Mouse (Mus musculus) kidney, adult 8-10 months (tissue): ENCODE data around the gene Cfap77.

ENCODE experiments used
- DNase-seq, 2 experiments: peaks; one replicate each; pipeline ENCODE4 v3.0.0; 2022

Cfap77 gene

GRCm38 (mm10) chr2:29046151-29046550 lies 8.7 kb downstream of the Cfap77 start:
- DNase-seq: no peak

DNA sequence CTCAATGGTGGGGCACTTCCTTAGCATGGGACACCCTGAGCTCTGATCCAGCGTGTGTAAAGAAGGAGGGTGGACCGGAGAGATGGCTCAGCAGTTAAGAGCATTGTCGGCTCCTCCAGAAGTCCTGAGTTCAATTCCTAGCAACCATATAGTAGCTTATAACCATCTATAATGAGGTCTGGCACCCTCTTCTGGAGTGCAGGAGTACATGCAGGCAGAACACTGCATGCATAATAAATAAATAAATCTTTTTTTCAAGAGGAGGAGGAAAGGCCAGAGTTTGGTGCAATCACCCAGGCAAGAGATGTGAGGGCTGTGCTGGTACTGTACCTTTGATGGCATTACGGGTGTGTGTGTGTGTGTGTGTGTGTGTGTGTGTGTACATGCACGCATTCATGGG lies 12.7 kb downstream of the Cfap77 start:
- DNase-seq: no peak

GRCm38 (mm10) chr2:29041477-29041768 lies 13.4 kb downstream of the Cfap77 start:
- no peak for DNase-seq

DNA sequence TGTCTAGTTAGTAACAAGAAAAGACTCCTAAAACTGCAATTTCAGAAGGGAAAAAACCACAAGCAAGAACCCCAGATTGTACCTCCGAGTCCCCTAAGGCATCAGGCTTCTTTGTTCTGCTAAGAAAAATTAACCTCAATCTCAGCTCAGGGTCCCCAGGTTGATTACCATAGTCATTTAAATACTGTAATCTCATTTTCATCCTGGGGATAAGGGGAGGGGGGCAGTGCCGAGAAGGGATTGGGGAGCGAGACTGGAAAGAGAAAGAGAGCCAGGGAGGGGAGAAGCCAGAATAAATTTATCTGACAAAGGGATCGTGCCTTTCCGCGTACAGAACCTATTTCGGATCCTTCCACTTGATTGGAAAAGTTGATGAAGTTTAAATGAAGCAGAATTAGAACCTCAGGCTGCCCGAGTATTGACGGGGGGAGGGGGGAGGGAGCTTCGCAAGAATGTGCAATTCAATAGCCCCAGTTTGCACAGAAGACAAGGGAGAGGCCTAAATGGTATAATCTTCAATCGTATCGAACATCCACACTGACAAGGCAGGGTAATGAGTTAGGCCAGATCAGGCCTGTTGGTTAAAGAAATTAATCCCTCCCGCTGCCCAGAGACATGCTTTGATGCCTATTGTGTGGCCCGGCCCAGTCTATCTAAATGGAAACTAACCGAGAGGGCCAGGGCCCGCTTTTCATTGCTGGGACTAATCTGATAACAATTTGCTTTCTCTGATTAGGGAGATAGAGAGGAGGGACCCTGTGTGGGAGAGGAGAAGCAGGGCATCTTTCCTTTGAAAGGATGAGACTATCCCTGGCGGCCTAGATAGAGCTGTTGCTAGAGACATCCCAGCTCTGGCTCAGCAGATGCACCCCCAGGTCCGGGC lies 14.0 kb downstream of the Cfap77 start:
- DNase-seq: no peak

GRCm38 (mm10) chr2:29039741-29040140 lies 15.1 kb downstream of the Cfap77 start:
- DNase-seq: no peak

DNA sequence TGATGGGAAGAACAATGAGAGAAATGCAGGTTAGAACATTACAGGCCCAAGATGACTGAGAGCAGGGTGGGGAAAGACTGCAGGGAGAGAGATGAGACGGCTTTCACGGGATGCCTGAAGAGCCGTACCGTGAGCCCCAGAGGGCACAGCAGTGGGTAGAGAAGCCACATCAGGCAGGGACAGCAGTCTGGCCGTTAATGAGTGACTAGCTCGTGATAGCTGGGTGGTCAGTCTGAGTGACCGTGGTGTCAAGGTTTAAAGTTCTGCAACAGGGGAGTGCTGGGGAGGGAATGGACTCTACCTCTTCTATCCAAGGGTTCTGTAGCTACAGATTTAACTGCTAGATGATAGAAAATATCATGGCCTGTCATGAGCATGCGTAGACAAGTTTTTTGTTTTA lies 19.2 kb downstream of the Cfap77 start:
- DNase-seq: peak; percentile 82 to 86

GRCm38 (mm10) chr2:29034542-29035475 lies 20.1 kb downstream of the Cfap77 start:
- DNase-seq: peak; percentile 37 to 64

DNA sequence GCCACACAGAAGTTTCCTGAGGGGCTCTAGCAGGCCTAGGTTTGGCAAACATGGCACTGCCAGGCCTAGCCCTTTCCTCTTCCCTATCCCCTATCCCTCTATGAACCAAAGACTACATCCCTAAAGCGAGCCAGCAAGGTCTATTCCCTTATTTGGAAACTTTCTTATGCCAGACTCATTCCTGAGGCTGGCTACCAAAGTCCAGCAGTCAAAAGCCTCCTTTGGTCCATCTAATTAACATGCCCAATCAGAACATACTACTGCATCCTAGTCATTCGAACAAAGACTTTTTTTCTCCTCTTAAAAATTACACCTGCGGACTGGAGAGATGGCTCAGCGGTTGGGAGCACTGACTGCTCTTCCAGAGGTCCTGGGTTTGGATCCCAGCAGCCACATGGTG lies 22.9 kb downstream of the Cfap77 start:
- peak; percentile 30 to 47 for DNase-seq

- no peak for DNase-seq
Measured at GRCm38 (mm10) chr2:29030048-29030734, 24.7 kb downstream of the Cfap77 start.

DNA sequence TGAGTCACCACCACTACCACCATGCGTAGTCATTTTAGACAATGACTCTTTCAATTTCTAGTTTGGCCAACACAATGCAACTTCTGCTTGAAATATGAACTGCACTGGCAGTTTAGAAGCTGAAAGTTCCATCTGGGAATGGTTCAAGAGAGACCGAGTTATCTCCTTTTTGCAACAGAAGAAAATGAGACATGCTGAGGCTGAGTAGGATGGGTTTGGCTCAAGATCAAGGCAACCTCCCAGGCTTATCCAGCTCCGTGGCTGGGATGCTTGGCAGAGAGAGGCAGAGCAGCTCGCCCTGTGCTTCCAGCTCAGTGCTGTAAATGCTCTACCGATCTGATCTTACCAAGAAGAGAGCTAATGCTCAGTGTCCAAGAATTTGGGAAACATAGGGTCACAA lies 29.6 kb downstream of the Cfap77 start:
- DNase-seq: no peak

GRCm38 (mm10) chr2:29023001-29023400 lies 31.9 kb downstream of the Cfap77 start:
- DNase-seq: no peak

- no peak for DNase-seq
Measured at GRCm38 (mm10) chr2:29021025-29021424, 33.8 kb downstream of the Cfap77 start.

- no peak for DNase-seq
Measured at GRCm38 (mm10) chr2:29018680-29019079, 36.2 kb downstream of the Cfap77 start.

DNA sequence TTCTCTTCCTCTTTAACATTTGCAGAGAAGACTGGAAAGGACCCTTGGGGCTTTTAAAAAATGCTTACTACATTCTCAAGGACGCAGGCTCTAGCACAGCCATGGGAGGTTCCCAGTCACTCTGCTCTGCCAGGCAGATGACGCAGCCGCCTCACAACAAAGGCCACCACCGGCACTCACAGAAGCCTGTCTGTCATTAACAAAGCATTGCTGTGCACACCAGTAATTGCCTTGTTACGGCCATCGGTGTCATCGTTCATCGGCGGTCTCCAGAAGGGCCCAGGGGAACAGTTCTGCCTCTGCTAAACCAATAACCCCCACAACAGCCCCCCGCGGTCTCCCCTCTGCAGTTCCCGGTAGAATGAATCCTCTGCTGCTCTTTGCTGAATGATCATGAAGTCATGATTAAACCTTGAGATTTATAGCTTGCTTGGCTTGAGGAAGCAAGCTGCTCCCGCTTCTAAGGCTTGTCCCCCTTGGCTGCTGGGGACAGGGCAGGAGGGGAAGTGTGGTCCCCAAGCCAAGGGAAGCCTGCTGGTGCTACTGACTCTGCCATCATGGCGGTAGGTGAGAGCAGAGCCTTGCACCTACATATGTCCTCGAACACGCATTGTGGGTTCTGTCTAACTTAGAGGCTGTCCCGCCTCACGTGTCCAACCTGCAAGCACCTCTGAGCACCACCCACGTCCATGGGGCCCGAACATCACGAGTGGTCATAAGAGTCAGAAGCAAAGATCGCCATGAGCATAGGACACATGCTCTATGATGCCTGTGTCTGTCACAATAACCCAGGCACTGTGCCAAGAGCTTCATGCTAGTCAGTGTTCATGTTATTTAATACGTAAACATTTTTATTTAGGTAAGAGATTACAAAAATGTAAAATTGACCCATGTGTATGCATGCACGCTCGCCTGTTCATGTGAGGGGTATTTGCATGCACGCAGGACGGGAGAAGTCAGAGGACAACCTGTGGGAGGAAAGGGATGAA lies 38.0 kb downstream of the Cfap77 start:
- DNase-seq: no peak

GRCm38 (mm10) chr2:29012523-29012922 lies 42.3 kb downstream of the Cfap77 start:
- DNase-seq: no peak

- DNase-seq: no peak
Measured at GRCm38 (mm10) chr2:29007656-29008055, 47.2 kb downstream of the Cfap77 start.

DNA sequence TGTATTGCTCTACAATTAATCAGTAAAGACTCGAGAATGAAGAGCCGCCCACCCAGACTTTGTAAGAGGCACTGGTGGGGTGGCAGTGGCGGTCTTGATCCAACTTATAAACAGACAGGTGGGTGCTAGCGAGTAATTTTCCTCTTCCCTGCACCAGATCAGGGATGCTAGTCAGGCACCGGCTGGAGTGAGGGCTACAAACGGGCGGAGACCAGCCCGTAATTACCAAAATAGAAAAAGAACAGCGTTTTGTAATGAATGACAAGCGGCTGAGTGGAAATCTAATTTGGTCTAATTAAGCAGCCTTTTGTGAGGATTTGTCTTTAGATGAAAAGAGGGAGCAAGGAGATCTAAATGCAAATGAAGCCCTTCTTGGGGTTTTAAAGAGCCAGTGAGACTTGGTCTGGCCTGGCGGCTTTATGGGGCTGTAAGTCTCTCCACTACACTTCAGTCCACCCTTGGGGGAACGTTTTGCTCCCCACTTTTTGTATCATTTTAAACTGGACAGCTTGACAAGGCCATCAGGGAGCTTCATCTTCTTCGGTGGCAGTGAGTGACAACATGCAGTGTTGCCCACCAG lies 48.3 kb downstream of the Cfap77 start:
- DNase-seq: no peak

GRCm38 (mm10) chr2:29004037-29004436 lies 50.8 kb downstream of the Cfap77 start:
- no peak for DNase-seq

- DNase-seq: no peak
Measured at GRCm38 (mm10) chr2:28998246-28998645, 56.6 kb downstream of the Cfap77 start.

GRCm38 (mm10) chr2:28997161-28997834 lies 57.6 kb downstream of the Cfap77 start:
- no peak for DNase-seq

GRCm38 (mm10) chr2:28995436-28995835 lies 59.4 kb downstream of the Cfap77 start:
- DNase-seq: no peak
